Mouse (Mus musculus) frontal cortex, postnatal 36 days (tissue): ENCODE results near the gene Ang4.

Experiments
- DNase-seq, 2 experiments: peaks; one replicate each; pipeline ENCODE4 v3.0.0; 2022; ENCODE audit warnings: low spot score in 2 of 2

Gene Ang4

DNA sequence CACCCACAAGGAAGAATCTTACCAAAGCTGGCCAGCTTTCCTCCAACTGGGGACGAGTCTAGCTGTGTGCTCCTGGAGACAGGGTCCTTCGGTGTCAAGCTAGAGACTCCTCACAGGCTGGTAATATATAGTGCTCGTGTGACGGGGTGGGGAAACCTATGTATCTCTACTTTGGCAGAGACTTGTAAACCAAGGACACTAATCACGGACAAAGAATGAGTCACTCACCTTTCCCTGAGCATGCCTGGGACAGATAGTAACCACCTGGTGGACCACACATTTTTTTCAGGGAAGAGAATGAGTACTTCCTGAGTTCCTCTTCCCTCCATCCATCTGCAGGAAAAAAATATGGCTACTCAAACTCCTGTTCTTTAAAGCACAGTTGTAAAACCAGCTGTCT lies at the start of gene Ang4:
Gene Ang4, minus strand, starts transcription at position 101 of the 400 bp plus-strand sequence.
- DNase-seq: no peak

DNA sequence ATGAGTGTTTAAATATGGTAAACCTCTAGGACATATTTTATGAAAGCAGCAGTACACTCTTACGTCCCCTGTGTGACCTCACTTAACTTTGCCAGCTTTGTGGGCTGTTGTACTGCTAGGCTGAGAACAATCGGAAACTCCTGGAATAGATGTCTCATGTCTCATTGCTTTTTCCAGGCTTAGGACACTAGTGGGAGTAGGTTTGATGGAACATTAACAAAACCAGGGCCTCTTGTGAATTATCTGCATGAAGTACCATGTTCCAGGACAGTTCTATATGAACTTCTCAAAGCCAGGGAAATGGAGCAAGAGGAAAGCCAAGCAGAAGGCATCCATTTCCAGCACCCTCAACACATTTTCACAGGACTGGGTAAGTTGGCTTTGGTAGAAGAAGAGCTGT lies 26.4 kb upstream of the Ang4 start, which contains the start of gene AY358078:
Gene AY358078, plus strand, starts transcription at position 301 of the 400 bp plus-strand sequence.
- DNase-seq: no peak

DNA sequence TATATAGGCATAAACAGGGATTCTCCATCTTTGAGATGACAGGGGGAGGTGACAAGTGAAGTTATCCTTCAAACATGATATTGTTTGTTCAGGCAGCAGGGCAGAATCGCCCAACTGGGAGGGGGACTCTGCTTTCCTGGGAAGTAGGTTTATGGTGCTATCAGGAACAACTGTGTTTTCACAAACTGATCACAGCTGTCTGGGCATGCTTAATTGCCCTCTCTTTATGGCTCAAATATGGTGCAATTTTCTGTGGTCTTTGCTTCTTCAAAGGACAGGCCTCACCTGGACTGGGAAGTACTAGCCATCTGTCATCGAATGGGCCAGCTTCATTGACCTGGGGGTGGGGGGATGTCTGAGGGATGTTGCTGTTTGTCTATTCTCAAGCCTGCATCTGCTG lies 20.7 kb upstream of the Ang4 start:
- no peak for DNase-seq

DNA sequence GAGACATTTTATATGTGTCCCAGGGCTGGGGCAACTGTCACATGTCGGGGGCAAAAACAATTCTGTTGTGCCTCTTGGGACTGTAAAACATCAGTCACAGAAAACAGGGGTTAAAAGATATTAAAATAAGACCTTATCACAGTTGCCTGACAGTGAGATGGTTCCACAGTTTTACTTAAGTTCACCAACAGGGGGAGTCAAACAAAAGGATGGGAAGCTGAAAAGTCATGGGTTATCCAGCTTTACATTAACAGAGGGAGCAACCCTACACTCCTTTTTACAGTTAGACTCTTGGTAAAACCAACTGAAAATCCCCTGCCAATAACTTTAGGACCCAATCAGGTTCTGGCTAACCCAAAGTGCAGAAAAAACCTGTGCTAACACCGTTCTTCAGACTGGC lies 15.8 kb upstream of the Ang4 start:
- DNase-seq: no peak

DNA sequence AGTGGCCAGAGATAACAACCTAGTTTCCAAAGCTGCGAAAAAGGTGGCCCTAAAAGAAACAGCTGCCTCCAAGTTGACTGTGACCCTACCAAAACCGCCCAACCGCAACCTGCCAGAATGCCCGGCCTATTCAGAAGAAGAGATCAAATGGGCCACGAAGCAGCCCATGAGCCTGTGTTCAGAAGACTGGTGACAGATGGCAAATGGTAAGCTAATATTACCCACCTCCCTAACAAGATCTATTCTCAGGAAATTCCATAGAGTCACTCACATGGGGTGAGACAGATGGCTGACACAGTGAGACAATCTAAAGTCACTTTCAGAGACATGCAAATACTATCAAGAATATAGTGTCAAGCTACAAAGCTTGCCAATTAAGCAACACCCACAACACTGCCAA lies 13.7 kb upstream of the Ang4 start:
- no peak for DNase-seq

DNA sequence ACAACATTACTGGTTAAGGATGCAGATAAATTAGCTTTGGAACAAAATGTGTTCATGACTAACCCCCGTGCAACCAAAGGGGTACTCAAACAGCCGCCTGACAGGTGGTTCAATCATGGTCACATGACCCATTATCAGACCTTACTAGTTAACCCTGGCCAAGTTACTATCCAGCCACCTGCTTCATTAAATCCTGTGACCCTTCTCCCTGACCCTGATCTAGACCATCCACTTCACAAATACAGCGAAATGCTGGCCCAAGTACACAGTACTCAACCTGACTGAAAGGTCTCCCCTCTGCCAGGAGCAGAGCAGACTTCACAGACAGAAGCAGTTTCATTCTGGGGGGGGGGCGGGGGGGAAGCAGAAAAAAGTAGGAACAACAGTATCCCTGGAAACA lies 12.9 kb upstream of the Ang4 start:
- no peak for DNase-seq

DNA sequence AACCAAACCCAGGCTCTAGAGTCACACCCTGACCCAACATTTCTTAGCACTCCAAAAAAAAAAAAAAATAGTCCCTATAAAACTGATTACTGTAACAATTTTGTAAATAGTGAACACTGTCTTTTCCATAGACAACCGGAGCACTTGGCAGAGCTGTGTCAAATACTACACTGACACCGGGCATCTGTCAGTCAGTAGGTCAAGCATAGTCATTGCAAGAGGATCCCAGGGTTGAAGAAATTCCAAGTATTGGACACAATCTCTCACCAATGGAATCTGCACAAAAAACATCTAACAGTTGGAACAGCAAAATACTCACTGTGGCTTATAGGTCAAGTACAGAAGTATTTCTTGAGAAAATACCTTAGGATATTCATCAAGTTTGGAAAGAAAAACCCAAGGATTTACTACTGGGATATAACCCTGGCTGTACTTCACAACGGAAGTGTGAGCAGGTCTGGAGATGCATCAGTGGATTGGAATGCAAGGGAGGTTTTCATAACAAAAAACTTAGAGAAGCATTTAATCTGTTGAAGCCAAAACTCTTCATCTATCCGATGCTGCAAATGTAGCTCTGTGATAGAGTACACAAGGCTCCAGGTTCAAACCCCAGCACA lies 5.6 kb upstream of the Ang4 start:
- DNase-seq: no peak

DNA sequence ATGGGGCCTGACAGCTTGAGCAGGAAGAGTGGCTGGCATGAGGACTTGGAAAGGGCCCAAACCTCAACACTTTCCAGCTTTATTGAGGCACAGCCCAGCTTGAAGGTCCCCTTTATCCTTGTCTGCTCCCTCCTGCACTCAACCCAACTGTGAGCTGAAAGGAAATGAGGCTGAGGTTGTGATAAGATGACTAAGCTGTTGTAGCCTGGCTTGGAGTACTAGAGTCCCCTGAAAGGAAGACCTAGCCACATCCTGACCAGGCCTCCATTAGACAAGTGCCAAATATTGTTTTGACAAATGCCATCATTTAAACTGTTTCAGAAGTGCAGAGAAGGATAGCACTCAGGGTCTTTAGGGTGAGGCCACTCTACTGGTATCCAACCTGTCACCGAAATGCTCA lies 4.4 kb upstream of the Ang4 start:
- no peak for DNase-seq

DNA sequence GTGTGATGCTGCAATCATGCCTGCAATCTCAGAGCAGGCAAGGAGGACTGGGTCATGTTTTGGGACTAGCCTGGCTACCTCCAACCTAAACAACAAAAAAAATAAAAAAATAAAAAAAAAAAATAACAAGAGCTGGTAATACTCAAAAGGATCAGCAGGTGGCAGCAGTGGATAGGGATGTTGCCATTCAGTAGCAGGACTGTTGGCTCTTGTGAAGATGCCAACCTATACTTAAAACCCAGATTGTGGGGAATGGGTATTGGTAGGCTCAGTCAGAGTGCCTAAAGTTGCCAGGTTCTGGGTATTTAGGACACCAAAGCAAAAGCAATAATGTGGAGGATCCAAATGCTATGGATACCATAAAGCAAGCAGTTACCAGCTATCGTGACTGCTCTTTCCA lies 2.0 kb downstream of the Ang4 start:
- peak in 1 of 2 experiments; percentile 10 for DNase-seq

DNA sequence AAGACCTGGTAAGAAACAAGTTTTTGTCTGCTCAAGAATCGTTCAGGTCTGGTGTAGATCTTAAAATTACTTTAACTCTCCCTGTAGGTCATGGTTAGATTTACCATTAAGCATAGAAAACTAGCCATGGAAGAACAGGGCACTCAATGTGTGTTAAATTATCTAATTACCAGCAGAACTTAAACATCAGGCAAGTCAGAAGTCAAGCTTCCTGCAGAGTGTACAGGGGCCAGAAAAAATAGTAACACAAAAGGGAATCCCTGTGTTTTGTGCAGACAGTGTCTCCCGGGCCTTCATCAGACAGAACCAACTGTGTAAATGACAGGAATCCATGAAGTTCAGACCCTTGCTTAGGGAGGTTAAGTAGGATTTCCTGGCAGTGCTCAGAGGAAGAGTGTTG lies 17.4 kb downstream of the Ang4 start:
- no peak for DNase-seq

DNA sequence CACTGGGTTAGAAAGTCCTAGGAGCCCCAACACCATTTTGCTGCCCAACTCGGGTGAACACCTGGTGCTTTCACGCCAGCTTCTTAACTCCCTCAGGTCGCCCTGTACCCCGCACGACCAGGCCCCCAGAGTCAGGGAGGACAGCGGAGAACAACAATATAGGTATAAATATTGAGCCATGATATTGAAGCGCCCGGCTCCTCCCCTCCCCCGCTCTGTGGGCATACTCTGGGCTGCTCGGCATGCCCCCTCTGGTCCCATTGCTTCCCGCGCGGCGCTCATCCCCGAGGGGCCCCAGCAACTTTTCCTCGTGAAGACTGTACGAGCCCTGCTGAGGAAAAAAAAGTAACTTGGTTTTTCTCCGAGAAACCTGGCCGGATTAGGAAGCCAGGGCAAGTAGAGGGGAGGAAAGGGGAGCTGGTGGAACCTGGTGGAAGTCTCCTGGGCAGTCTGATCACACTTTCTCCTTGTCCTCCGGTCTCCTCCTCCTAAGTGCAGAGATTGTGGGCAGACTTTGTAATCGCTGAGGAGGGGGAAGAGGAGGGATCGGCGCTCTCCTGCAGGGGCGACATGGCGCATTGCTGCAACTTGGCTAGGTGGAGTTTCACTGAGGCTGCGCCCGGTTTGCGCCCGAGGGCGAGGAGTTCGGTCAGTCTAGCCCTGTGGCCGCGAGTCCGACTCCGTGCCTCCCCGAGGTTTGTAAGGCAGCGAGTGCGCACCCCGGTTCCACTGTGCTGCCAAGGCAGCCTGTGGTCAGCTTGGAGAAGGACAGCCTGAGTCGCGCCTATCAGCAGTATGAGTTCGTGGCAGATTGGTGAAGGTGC lies 32.8 kb downstream of the Ang4 start:
- DNase-seq: no peak

DNA sequence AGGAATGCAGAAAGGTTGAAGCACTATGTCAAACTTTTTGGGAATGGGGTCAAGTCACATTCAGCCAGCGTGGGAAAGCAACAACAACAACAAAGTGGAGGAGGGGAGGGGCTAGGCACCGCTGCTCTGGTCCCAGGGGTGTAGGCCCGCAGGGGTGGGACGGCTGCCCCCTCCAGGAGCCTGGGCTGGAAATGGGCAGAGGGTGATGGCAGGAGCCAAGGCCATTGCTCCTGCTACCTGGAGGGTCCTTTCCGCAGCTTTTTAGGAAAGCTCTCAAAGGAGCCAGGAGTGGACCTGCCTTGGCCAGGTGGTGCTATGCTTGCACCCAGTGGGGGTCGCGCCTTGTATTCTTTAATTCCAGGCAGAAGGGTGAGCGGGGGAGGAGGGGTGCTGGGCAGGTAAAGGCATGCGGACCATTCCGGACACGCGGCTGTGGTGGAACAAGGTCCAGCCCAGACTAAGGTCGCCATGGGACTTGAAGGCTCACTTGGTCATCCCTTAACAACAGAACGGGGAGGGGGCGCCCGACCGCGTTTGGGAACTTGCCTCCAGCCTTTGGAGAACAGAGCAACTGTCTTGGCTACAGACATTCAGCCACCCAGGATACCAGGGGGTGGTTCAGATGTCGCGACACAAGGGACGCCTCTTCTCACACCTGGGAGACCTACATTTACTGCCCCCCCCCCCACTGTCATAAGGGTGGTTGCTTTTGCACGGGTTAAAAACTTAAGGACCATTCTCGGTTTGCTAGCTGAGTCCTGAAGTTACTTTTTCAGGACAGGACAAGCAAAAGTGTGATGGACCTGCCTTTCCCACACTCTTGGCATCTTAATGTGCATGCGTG lies 34.0 kb downstream of the Ang4 start:
- DNase-seq: no peak

DNA sequence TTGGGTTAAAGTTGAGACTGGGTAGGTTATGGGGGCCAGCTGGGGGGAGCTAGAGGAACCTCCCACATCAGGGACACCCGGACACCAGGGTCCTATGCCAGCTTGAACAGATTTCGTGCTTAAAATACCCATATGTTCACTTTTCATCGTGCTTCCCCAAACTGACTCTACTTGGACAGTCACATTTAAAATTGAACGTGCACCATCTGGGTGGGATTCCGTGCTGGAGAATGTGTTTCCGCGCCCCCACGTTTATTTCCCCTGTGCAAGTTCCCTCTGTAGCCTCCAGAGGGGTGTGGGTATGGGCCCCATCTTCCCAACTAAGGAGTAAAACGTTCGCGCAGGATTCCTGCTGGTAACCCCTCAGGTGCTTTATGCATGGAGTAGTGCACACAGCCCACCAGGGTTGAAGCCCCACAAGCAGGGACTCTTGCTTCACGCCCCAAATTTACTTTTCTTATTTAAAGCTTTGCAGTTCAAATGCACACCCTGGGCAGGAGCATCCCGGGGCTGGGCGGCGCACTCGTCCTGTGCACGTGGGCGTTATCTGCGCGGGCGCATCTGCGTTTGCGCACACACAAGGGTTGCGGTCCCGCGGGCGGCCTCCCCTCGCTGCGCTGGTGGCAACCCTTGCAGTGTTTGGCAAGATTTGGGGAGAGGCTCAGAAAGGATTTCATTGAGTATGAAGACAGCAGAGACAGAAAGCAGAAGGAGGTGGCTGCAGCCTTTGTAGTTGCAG lies 34.8 kb downstream of the Ang4 start:
- peak; percentile 13 to 34 for DNase-seq

DNA sequence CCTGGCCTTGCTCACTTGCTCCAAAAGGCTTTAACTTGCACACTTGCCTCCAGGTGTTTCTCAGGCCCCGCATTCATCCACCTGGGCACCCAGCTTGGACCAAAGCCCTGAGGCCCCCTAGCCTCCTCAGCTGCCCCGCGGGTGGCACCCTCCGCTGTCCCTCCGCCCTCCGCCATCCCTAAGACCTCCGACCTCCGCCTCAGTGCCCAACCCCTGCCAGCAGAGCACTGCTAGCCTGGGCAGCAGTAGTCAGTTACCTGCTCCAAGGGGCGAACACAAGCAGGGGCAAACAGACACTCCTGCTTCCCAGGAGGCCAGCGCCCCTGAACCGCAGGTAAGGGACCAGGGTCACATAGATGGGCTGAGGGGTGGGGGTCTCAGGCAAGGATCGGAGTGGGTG lies 35.4 kb downstream of the Ang4 start:
- no peak for DNase-seq

DNA sequence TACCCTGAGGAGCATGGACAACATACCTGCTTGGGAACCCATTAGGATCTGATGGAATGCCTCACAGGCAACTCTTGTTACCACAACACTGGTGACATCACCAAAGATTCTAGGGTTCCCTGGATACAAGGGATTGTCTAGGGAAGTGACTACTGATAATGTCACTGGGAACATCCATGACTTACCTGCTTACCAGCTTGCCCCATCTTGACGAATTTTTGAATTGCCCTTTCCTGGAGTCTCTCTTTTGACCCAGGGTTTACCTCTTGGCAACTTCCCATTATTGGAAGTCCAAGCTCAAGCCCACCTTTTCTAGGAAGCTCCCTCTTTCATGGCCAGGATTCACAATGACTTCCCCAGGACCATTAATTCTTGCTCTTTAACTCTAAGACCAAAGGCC lies 56.3 kb downstream of the Ang4 start, which contains the start of gene Gm5800:
Gene Gm5800, minus strand, starts transcription at position 101 of the 400 bp plus-strand sequence.
- DNase-seq: no peak
